Mouse (Mus musculus) kidney, postnatal 25 days (tissue): ENCODE measurements around the gene Zg16.
A peak's percentile ranks its signal among the peaks of the same experiment; 100 is the strongest.
"Not testable (repeated sequence)": the region's sequence is repeated elsewhere in the genome, so short reads cannot be mapped to it uniquely, and the experiment has no call there.

ENCODE experiments used
- DNase-seq, 2 experiments: peaks; one replicate each; pipeline ENCODE4 v3.0.0; 2021; ENCODE audit warnings: mixed read lengths in 2 of 2

Gene Zg16

GRCm38 (mm10) chr7:127103960-127104359 is 16.8 kb upstream of the Zg16 start:
- no peak for DNase-seq

GRCm38 (mm10) chr7:127102148-127102547 is 15.0 kb upstream of the Zg16 start:
- no peak for DNase-seq

GRCm38 (mm10) chr7:127101451-127102016 is 14.4 kb upstream of the Zg16 start:
- no peak for DNase-seq

- no peak for DNase-seq
Measured at GRCm38 (mm10) chr7:127099528-127099927, 12.4 kb upstream of the Zg16 start.

- DNase-seq, result no peak
Measured at GRCm38 (mm10) chr7:127098950-127099349, 11.8 kb upstream of the Zg16 start.

GRCm38 (mm10) chr7:127098521-127098920 is 11.4 kb upstream of the Zg16 start:
- DNase-seq, result no peak

- DNase-seq, result no peak
Measured at GRCm38 (mm10) chr7:127096456-127096855, 9.3 kb upstream of the Zg16 start.

GRCm38 (mm10) chr7:127093914-127094313 is 6.8 kb upstream of the Zg16 start:
- DNase-seq, result no peak

GRCm38 (mm10) chr7:127091114-127091896 is 4.2 kb upstream of the Zg16 start, which contains the start of gene AI467606:
Gene AI467606 (plus strand): TSS chr7:127091359.
- DNase-seq, result peak; percentile 27 to 68

GRCm38 (mm10) chr7:127090154-127091113 is 3.3 kb upstream of the Zg16 start:
- DNase-seq, result no peak

- peak; percentile 33 to 63 for DNase-seq
Measured at GRCm38 (mm10) chr7:127088901-127089845, 2.0 kb upstream of the Zg16 start.

GRCm38 (mm10) chr7:127088083-127088482 is 955 bp upstream of the Zg16 start:
- no peak for DNase-seq

GRCm38 (mm10) chr7:127085751-127086150 is 1.4 kb downstream of the Zg16 start:
- not testable (repeated sequence) for DNase-seq

GRCm38 (mm10) chr7:127084794-127085193 is 2.3 kb downstream of the Zg16 start:
- no peak for DNase-seq

- DNase-seq, result no peak
Measured at GRCm38 (mm10) chr7:127083689-127084088, 3.4 kb downstream of the Zg16 start.

GRCm38 (mm10) chr7:127082995-127083394 is 4.1 kb downstream of the Zg16 start:
- DNase-seq, result no peak

GRCm38 (mm10) chr7:127082271-127082670 is 4.9 kb downstream of the Zg16 start:
- DNase-seq, result no peak

GRCm38 (mm10) chr7:127080045-127080444 is 7.1 kb downstream of the Zg16 start:
- no peak for DNase-seq

GRCm38 (mm10) chr7:127077692-127078091 is 9.4 kb downstream of the Zg16 start:
- no peak for DNase-seq

GRCm38 (mm10) chr7:127076188-127076587 is 10.9 kb downstream of the Zg16 start:
- peak; percentile 48 to 81 for DNase-seq

- no peak for DNase-seq
Measured at GRCm38 (mm10) chr7:127073221-127073620, 13.9 kb downstream of the Zg16 start.

GRCm38 (mm10) chr7:127070871-127071413 is 16.2 kb downstream of the Zg16 start:
- no peak for DNase-seq
